Mouse (Mus musculus): ENCODE data around the gene Arhgdig.

GRCm38 (mm10) chr17:26212681-26213080, 5.1 kb upstream of the Arhgdig start:
- TF ChIP-seq ZC3H11A (IDR thresholded peaks at IDR 0.05; ENCODE audit: borderline replicate concordance, low read depth, low read length) = no peak
- no peak for TF ChIP-seq CHD2 (IDR thresholded peaks at IDR 0.05; ENCODE audit: low read depth, low read length)
- TF ChIP-seq HCFC1 (IDR thresholded peaks at IDR 0.05; ENCODE audit: borderline replicate concordance, insufficient read depth, low read length) = no peak
- no peak for TF ChIP-seq MAFK (IDR thresholded peaks at IDR 0.05; ENCODE audit: insufficient read depth, low read depth, low read length)
- no peak for TF ChIP-seq ZNF384 (IDR thresholded peaks at IDR 0.05; ENCODE audit: low read depth, low read length)

Measured in ES-E14 (cell line).